Mouse (Mus musculus): ENCODE results near the gene Fam205c.
"Not testable (repeated sequence)": the region's sequence is repeated elsewhere in the genome, so short reads cannot be mapped to it uniquely, and the experiment has no call there.

Fam205c gene

DNA sequence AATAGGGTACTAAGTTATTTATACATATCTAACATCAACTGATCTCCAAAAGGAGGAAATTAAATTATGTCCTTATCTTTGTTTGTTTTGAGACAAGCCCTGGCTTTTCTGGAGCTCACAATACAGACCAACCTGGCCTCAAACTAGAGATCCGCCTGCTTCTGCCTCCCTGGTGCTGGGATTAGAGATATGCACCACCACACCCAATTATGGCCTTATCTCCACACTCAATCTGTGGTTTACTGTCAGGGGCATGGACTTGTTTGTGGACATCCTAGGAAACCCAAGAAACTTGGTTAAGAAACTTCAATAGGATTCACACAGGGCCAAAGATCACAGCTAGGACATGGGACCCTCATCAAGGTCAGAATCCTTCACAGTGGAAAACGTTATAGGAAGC, 3.6 kb upstream of the Fam205c start:
- no peak for DNase-seq (ENCODE audit: low spot score in 2 of 2)

DNA sequence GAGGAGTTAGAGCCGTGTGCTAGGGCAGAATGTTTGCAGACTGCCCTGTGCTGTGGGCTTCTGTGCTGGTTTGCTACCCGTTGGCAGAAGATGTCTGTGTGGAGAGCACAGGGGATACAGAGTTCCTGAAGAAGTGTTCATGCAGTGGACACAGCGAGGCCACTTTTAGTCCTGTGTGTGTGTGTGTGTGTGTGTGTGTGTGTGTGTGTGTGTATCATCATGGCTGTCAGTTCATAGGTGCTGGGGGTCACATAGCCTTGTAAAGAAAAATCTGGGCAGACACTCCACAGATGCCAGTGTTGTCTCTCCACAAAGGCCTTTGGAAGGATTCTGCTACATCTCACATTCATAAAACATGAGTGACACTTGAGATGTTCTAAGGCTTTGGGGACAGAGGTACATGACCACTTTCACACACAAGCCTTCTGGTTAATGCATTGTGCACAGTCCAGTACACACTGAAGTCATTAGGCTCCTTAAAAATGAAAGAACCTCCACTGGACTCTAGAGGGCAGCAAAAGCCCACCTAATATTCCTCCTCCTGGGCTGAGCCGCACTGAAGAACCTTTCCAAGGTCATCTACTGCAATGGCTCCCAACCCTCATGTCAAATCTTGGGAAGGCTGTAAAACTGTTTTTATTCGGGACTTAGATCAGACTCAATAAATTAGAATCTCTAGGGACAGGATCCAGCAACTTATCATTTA, 2.7 kb upstream of the Fam205c start:
- DNase-seq (ENCODE audit: low spot score in 2 of 2), result peak in 1 of 2 experiments; percentile 37

DNA sequence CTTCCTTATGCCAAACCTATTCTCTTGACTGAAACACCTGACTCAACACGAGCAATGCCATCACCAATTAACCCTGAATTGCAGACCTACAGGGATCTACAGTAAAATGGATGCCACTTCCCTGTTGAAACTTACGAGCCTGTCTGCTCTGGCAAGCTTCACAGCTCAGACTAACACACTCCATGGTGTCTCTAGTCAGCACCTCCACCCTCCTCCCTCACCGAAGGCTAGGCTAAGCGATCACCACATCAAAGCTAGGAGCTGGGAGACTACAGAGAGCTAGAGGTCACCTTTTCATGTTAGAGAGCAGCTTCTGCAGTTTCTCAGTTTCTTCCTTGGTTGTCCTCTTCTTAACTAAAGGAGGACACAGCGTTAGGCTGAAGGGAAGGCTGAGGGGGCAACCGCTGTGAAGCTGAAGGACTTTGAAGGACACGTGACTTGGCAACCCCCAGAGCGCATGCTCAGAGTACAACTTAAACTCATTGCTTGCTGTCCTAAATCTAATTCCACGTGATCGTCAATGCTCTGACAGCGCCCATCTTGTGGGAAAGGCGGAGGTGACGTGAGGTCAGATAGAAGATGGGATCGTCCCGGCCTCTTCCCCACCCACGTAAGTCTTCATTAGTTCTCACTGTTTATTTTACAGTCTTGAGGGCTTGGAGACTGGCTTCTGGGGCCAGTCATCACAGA, 1.1 kb downstream of the Fam205c start:
- DNase-seq (ENCODE audit: low spot score in 2 of 2), result no peak

DNA sequence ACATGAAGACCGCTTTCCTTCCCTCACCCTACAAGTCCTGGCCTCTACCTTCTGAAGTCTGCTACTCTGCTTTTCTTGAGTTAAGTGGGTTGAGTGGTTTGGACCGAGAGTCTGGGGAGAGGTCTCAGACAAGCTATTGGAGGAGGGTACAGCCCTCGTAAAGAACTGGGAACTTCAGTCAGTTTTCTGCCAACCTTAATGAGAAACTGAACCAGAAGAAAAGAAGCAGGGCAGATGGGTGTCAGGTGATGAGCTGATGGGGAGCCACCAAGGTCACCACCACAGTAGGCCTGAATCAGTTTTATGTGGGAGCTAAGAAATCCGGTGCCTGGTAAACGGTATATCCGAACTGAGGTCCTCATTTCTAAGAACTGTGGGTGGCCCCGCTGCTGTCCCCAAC, 1.9 kb downstream of the Fam205c start:
- no peak for DNase-seq (ENCODE audit: low spot score in 2 of 2)

DNA sequence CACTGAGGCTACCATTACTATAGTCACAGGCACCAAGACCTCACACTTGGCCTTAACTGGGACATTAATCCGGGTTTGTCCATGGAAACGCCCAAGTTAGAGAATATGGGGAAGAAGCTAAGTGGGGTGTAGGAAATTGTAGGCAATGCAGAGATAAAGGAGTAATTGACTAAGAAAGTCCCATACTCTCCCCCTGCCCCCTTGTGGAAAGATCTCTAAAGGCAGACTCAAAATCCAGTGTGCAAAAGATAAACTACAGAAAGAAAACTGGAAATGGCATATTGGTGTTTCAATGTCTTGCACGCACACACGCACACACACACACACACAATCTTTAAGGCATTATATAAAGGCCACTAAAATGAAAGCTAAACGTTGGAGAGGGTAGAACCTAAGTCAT, 3.3 kb downstream of the Fam205c start:
- no peak for DNase-seq (ENCODE audit: low spot score in 2 of 2)

DNA sequence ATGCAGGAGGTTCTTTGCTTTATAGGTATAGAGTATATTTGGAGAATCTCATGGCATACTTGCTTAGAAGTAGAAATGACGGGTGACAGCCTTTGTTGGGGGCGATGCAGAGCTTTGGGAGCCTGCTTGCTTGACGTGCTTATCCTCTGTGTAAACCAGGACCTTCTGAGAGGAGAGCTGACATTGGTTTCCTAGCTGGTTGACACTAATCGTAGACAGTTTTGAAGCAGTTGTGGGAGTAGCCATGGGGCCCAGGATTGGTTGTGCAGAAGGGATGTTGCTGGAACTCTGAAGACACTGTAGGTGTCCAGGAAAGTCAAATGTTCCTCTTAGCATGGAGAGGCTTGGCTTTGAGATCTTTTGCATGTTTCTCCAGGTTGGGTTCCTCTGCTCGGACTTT, 5.8 kb downstream of the Fam205c start:
- no peak for DNase-seq (ENCODE audit: low spot score in 2 of 2)

DNA sequence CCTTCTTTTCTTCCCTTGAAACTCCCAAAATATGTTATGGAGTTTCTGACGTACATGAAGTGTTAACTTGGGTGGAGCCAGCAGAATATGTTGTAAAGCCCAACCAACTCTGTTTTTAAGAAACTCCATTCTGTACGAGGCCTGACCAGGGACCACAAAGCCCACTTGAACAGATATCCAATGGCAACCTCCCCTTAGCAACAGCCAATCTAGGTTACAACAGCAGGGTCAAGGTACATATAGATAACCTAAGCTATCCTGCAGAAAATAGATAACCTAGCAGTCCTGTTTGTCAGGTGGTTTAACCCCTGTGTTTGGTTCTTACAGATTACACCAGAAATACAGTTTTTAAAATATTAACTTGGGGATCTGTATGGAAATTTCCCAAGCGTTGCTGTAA, 6.6 kb downstream of the Fam205c start:
- no peak for DNase-seq (ENCODE audit: low spot score in 2 of 2)

DNA sequence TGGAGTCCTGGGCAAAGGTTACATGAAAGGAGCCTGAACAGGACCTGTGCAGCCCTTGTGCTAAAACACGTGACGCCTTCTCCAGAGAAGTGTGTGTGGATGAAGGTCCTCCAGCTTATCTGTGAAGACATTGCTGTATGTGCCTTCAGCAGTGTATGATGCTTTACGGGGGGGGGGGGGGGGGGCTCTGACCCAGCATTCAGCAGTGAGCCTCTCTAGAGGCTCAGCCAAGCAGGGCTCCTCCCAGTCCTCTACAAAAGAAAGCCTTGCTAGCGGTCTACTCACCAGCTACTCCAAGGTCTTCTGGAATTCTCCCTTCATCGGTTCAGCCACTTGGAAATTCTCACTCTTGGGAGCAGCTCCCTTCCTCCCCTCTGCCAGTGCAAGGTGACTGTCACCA, 10.5 kb downstream of the Fam205c start:
- not testable (repeated sequence) for DNase-seq (ENCODE audit: low spot score in 2 of 2)

DNA sequence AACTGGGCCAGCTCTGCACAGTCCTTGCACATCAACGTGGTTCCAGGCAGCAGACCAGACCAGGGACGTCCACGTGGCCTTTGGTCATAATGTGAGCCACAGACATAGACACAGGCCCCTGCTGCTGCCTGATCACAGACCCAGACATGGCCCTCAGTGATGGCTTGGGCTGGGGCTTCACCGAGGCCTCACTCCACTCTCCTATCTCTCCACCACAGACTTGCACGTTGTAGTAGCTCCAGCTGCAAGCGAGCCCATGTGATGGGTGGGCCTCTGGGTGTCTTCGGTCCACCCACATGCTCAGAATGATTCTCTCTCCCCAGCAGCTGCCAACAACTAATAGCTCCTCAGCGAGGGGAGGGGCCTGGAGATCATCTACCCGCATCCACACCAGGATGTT, 13.6 kb downstream of the Fam205c start:
- DNase-seq (ENCODE audit: low spot score in 2 of 2), result not testable (repeated sequence)

DNA sequence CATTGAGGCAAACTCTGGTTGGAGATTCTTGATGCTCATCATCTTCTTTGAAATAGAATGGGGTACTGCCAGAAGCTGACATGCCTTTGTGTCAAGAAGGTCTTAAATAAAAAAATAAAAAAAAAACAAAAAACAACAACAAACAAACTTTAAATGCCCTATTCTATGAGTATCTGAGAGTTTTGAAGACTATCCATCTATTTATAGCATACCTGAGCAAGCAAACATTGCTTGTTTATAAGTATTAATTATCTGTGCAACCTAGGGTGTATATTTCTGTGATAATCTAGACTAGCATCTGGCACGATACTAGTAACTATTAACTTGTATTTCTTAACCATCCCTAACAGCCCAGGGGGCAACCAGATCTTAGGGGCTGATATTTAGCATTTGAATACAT, 17.4 kb downstream of the Fam205c start, which contains the start of gene Gm12394:
Gm12394 (minus strand) TSS at position 101 of the 400 bp plus-strand sequence.
- DNase-seq (ENCODE audit: low spot score in 2 of 2), result not testable (repeated sequence)

DNA sequence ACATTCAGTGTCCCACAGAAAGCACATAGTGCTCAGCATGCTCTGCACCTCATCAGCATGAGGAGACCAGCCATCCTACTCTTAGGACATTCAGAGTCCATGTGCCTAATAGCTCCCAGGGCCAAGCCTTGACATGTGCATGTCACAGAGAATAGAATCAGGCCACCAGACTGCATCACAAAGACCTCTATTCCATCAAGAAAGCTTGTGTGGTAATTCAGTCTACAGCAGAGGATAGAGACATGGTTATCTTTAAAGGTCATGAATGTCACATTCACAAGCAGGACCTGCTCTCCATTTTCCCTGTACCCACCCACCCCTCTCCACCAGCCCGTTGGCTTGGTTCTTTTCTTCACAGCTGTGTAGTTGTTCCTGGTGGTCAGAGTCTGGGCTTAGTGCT, 20.2 kb downstream of the Fam205c start, which contains the start of gene Fam205a1:
Fam205a1 (minus strand) TSS at position 101 of the 400 bp plus-strand sequence.
- not testable (repeated sequence) for DNase-seq (ENCODE audit: low spot score in 2 of 2)

Measured in frontal cortex, postnatal 10 days (tissue).